Comparison of ENCODE assay signal across 20 mouse cellular contexts in the genomic region with DNA sequence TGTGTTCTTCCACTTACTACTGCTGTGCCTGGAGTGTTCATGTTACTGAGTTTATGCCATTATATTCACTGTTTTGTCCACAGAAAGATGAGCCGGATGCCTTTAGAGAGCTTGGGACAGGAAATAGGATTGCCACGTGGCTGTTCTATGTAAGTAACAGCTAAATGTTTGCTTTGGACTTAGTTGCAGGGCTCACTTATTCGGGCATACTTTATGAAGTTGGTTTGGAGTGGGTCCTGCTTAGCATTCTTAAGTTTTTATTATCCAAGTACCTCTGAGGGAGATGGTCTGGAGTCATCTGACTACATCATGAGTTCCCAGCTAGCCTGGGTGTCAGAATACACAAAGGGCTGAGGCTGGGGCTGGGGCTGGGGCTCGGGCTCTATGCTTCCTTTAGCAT. TPM values are rescaled to one million over a fixed set of nuclear protein-coding genes. Genes with fewer than 3 reads are reported as not detected.
"Had no signal": no experiment of that assay in that cellular context is flagged by ENCODE, and none has a peak within 500 bp of the region (broad histone marks: within the 10 kb centered on the region; RNA-seq: fewer than 3 reads in every experiment).

No protein-coding gene starts in this region.

- H3K4me3 ChIP-seq: liver, embryonic 12.5 days; midbrain, embryonic 10.5 days; midbrain, embryonic 12.5 days; myocyte; neural tube, embryonic 13.5 days; neural tube, embryonic 15.5 days had no signal

- H3K27ac ChIP-seq: liver, embryonic 12.5 days; liver, embryonic 14.5 days; midbrain, embryonic 10.5 days; midbrain, embryonic 12.5 days; neural tube, embryonic 13.5 days; neural tube, embryonic 15.5 days had no signal

- H3K4me2 ChIP-seq: liver, embryonic 12.5 days; lung, embryonic 14.5 days; midbrain, embryonic 12.5 days; neural tube, embryonic 13.5 days; neural tube, embryonic 15.5 days had no signal

- H3K9ac ChIP-seq: liver, embryonic 12.5 days; liver, embryonic 14.5 days; lung, embryonic 14.5 days; midbrain, embryonic 12.5 days; neural tube, embryonic 13.5 days; neural tube, embryonic 15.5 days had no signal

- H3K27me3 ChIP-seq: liver, embryonic 12.5 days; midbrain, embryonic 12.5 days; neural tube, embryonic 13.5 days; neural tube, embryonic 15.5 days had no signal

- DNase-seq: lung, embryonic 14.5 days; midbrain, embryonic 14.5 days; retina, postnatal 1 day; right cerebral cortex, adult 18-20 months; right cerebral cortex, postnatal 25 days; right cerebral cortex, postnatal 4 days; spleen, adult 18-20 months; thymus, adult 18-20 months; thymus, postnatal 14 days; thymus, postnatal 36 days had no signal

- ATAC-seq: liver, embryonic 12.5 days; midbrain, embryonic 16.5 days had no signal

- H3K9me3 ChIP-seq: liver, embryonic 12.5 days; midbrain, embryonic 10.5 days; midbrain, embryonic 12.5 days; neural tube, embryonic 13.5 days; neural tube, embryonic 15.5 days had no signal

- H3K4me1 ChIP-seq: midbrain, embryonic 12.5 days; neural tube, embryonic 13.5 days; neural tube, embryonic 15.5 days had no signal

RNA-seq across cellular contexts. Expression of a gene that starts 28.2 kb away (rescaled TPM):
- polyA plus RNA-seq: neural tube, embryonic 13.5 days had no signal

RNA-seq across cellular contexts. Expression of a gene that starts 36.3 kb away (rescaled TPM):
- polyA plus RNA-seq: lung, embryonic 14.5 days; midbrain, embryonic 10.5 days; midbrain, embryonic 12.5 days; midbrain, embryonic 14.5 days; midbrain, embryonic 16.5 days; myocyte; neural tube, embryonic 11.5 days; neural tube, embryonic 13.5 days; neural tube, embryonic 15.5 days; thymus, postnatal 0 days had no signal
